Mouse (Mus musculus): ENCODE measurements around the gene Zfpl1. TPM values are rescaled to one million over a fixed set of nuclear protein-coding genes. Genes with fewer than 3 reads are reported as not detected.

The Zfpl1 gene
- total RNA-seq, 2 experiments from 2014 or later, result 13.5 to 14.8 TPM

DNA sequence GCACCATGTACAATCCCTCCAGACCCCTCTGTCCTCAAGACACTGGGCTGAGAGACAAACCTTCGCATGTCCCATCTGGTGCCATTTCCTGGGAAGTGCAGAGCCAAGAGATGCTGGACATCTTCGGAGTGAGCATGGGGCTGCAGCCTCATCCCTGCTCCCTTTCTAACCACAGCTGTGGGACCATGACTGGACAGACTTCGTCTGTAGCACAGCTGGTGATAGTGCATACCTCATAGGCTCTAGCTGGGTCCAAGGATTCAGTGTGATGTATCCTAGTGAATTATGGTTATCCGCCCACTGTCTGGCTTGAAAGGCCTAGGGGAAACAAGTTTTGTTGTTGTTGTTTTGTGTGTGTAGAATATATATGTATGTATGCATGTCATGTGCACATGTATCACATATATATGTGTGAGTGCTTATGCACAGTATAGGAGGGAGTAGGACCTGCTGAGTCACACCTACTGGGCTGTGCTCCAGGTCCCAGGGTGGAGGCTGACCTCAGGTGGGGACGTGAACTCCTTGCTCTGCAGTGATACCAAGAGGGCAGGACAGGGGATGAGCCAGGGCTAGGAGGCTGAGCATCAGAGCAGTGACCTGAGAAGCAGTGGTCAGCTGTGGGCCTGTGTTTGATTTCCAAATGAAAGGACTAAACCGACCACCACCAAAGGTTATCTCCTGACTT lies 17.6 kb upstream of the Zfpl1 start:
- no peak for DNase-seq (ENCODE audit: low spot score)

DNA sequence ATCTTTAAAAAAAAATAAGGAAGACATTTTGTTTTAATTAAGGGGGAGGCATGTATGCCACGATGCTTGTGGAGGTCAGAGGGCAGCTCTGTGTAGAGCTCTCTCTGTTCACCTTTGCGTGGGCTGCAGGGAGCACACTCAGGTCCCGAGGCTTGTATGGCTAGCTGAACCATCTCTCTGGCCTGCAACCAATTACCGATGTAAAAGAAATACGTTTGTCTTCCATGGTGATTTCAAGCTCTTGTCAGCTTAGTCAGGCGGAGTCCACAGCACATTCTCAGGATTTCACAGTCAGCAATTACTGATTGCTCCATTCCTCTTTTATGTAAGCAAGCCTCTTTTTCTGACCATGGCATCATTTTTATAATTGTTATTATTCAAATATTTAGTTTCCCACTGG lies 16.4 kb upstream of the Zfpl1 start:
- no peak for DNase-seq (ENCODE audit: low spot score)

DNA sequence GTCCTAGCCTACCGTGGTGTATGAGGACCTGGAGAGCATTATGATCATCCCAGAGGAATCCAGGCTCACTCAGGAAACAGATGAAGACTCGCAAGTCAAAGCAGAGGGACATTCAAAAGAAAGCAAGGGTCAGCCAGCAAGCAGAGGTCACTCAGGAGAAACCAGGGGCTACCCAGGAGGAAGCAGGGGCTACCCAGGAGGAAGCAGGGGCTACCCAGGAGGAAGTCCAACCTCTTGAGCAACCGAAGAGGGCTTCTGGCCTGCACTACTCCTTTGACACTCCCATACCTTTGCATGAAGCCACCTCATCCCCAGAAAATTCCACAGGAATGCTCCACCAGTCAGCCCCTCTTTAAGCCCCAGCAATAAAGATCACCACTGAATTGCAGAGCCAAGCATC lies 13.1 kb upstream of the Zfpl1 start:
- no peak for DNase-seq (ENCODE audit: low spot score)

DNA sequence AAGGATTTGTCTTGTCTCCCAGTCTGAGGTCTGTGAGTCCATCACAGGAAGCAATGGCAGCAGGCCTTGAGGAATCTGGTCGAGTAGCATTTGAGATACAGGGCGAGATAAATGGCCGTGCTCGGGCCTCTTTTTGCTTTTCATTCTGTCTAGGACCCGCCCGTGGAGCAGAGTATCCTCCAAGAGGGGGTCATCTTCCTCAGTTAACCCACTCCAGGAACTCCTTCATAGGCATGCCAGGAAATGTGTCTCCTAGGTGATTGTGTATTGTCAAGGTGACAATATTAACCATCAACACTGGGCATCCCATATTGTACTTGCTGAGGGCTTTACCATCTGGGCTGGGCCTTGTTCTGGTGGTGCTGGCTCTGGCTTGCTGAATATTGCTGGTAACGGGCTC lies 9.4 kb upstream of the Zfpl1 start, which contains the start of gene AC131692.1:
AC131692.1 (plus strand) TSS at position 301 of the 400 bp plus-strand sequence.
- no peak for DNase-seq (ENCODE audit: low spot score)

DNA sequence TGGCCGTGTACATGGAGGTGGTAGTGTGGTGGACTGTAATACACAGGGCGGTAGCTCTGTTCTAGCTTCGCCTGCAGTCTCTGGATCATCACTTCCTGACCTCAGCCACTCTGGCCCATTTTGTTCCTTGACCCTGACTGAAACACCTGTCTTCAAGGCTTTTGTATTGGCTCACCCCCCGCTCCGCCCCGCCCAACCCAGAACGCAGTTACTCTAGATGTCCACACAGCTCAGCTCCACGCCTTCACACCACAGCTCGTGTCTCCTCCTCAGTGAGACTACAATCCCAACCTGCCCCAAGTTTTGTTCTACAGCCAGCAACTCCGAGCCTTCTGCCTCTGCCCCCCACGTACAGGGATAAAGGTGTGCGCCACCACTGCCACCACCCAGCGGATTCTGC lies 4.1 kb upstream of the Zfpl1 start:
- DNase-seq (ENCODE audit: low spot score), result no peak

DNA sequence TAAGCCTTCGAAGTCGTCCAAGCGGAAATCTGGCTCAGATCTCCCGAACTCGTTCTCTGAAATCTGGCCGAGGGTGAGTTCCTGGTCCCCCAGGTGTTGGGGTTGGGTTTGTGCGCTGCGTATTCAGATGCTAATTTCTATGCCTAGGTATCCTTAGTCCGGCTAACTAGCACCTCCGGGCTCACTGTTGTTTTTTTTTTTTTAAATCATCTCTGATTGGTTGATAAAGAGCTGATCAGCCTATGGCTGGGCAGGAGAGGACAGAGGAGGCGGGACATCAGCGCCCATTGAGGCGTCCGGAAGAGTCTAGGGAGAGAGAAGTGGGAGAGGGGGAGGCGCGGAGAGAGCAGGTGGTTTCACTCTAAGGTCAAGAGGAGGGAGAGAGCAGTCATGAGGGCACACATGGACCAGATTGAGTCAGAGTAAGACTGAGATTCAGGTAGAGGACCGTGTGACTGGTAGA lies 692 bp upstream of the Zfpl1 start:
- DNase-seq (ENCODE audit: low spot score), result no peak

DNA sequence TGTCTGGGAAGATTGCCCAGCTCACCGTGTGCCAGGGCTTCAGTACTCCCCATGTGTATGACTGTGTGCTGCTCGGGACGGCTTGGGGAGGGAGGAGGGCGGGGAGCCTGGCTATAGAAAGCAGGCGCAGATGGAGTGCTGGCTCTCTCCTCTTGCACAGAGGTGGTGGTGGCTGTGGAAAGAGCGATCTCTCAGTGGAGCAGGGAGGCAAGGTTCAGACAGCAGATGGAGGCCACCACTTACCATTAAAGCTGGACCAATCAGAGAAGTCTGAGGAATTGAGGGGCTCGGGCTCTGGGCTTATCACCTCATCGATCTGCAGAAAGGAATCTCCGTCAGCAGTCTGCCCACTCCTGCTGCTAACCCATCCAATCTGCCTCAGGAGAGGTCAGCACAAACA lies 2.6 kb downstream of the Zfpl1 start, which contains the start of gene Gm28374:
Gm28374 (minus strand) TSS at position 101 of the 400 bp plus-strand sequence.
- DNase-seq (ENCODE audit: low spot score), result no peak

DNA sequence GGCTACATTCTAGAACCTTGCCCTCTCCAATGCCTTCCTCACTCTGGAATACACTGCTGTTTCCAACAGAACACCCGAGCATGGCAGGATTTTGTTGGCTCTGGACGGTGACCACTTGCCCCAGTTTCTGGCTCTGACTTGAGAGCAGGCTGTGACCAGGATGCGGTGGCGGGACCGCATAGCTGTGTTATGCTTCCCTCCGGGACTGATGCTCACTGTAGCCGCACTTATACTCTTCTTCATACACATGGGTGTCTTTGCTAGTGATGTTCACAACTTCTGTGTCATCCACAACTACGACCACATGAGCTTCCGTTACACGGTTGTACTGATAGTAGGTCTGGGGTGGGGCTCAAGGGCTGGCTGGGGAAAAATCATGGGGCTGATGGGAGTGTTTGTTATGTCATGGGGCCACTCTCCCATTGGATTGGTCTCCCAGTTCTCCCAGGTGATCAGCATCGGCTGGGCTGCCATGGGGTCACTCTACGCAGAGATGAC lies 4.7 kb downstream of the Zfpl1 start, which contains the start of gene Tmem262:
Tmem262 (plus strand) TSS at position 51 of the 498 bp plus-strand sequence.
- no peak for DNase-seq (ENCODE audit: low spot score)

DNA sequence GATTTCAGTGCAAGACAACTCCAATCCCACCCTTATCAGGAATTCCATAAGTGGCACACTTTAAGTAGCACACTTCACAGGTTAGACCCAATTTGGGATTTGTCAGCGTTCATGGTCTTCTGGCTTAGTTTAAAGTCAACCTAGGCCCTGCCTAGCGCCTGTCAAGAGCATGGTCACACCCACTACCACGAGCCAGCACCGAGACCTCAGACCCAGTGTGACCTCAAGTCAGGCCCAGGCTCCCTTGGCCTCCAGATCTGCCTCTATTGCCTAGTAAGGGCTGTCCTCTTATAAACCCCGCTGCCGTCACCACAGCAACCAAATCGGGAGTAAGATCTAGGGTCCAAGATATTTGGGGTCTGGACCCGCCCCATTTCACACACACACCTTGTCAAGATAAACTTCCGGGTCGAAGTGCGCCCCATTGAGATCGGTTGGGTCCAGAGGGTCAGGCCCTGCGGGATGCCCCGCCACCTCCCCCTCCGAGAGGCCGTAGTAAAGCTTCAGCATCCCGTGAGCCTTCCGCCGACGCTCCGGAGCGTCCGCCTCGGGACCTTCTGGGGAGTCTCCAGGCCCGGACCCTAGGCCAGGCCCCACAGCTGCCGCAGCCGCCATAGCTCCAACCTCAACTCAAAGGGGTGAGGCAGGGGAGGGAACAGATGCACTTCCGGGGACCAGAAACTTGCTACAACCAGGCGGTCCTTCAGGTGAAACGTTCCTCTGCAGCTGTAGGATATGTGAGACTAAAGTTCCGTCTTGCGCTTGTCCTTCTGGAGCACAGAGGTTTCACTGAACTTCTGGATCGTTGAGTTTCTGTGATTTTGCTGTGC lies 8.0 kb downstream of the Zfpl1 start, which contains the start of gene Vps51:
Vps51 (minus strand) TSS at position 668 of the 830 bp plus-strand sequence.
- DNase-seq (ENCODE audit: low spot score), result peak; percentile 90

DNA sequence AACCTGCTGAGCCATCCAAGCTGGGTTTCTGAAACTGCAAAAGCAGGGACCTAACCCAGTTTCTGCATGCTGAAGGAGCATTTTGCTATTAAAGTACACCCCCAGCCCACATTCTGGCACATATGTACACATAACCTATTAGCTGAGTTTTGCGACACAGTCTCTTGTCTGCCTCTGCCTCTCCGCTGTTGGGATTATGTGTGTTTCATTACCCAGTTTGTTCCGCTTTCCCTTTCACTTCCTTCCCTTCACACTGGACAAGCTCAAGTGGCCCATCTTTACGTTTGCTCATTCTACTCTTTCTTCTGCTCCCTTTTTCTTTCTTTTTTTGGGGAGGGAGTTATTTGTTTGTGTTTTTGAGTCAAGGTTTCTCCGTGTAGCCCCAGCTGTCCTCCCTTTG lies 10.9 kb downstream of the Zfpl1 start:
- DNase-seq (ENCODE audit: low spot score), result no peak

DNA sequence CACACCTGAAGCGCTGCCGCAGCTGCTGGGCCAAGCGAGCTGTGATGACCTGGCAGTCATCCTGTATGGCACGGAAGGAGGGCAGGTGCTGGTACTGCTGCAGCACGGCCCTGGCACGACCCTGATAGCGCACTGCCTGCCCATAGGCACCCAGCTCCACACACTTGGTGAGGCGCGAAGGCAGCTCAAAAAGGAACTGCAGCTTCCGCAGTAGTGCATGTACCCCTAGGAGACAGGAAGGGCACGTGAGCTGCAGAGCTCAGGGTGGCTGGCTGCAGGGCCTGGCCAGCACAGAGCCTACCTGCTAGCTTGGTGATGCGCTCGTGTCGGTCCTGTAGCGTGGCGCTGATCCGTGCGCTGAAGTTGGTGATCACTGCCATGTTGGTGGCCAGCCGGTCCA lies 13.5 kb downstream of the Zfpl1 start:
- DNase-seq (ENCODE audit: low spot score), result no peak

DNA sequence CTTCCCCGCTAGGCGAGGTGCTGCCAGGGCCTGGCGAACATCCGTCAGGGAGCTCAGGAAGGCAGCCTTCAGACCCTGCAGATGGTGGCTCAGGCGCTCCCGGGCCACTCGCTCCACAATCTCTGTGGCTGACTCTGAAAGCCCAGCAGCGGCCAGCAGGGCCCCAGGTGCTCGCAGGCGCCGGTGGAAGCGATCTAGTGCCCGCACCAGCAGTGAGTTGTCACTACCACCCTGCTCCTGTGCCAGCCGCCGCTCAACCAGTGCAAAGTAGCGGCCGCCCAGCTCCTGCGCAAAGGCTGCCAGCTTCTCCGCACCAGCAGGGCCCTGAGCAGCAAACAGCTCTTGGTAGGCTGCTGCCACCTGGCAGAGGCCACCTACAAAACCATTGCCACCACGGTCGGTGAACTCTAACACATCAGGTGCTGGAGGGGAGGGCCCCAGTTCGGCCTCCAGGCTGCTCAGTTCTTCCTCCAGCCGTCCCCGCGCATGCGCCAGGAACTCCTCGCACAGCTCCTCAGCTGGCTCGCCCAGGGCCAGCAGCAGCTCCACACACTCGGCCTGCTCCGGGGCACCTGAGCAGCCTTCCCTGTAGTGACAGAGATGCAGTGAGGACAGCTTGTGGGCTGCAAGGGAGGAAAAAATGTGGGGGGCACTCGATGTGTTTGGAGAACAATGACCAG lies 14.0 kb downstream of the Zfpl1 start:
- DNase-seq (ENCODE audit: low spot score), result no peak

DNA sequence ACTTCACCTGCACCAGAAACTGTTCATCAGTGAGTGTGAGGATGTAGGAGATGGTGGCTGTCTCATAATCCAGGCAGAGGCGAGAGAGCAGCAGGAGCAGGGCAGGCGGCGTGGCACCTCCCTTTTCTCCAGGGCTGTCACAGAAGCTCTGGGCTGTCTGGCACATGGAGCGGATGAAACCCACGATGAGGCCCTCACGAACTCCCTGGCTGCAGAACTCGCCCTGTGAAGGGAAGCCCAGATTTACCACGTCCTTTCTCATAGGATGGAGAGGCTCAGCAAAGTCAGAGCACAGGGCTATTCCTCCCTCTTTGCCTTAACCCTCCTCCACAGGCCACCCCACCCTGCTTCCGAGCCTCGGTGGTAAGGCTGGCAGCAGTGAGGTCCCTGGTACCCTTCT lies 14.9 kb downstream of the Zfpl1 start:
- DNase-seq (ENCODE audit: low spot score), result no peak

DNA sequence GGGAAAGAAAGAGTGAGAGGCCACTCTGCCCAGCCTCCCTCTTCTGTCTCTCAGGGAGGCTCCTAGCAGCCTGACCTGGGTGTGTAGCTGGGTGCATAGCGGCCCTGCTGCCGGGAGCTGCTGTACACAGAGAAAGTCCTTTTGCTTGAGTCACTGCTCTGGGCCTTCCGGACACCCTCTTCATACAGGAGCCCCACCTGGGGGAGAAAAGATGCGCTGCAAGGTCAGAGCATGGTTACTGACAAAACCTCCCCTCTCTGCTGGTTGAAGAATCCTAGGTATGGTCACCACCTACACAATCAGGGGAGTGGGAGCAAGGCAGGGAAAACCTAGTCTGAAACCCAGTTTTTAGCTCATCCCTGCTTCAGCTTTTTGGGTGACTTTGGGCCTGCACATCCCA lies 15.8 kb downstream of the Zfpl1 start:
- DNase-seq (ENCODE audit: low spot score), result no peak

DNA sequence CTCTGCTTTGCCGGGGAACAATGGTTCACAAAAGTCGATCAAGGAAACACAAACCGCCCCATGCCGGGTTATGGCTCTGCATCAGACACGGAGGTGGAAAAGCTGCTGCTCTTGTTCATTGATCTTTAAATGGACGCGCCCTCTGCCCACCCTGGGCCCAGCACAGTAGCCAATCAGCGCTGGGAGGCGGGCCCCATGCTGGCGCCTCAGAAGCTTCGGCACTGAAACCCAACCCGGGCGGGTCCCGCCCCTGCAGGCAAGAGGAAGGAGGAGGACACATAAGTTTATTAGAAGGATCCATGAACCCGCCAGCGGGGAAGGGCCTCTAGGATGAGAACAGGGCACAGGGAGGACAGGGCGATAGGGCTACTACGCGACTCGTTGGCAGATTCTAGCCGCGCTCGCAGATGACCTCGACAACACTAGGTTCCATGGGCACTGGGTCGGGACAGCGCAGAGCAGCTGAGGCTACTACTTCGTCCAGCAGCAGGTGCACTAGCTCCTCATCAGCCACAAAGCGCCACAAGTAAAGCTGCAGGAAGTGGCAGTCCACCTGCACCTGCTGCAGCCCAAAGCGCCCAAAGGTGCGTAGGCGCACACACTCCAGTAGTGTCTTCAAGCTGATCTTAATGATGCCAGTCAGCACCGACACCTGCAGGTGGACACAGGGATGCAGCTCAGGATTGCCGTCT lies 16.9 kb downstream of the Zfpl1 start, which contains the start of gene Tm7sf2:
Tm7sf2 (minus strand) TSS at position 650 of the 692 bp plus-strand sequence.
- DNase-seq (ENCODE audit: low spot score), result peak; percentile 91

DNA sequence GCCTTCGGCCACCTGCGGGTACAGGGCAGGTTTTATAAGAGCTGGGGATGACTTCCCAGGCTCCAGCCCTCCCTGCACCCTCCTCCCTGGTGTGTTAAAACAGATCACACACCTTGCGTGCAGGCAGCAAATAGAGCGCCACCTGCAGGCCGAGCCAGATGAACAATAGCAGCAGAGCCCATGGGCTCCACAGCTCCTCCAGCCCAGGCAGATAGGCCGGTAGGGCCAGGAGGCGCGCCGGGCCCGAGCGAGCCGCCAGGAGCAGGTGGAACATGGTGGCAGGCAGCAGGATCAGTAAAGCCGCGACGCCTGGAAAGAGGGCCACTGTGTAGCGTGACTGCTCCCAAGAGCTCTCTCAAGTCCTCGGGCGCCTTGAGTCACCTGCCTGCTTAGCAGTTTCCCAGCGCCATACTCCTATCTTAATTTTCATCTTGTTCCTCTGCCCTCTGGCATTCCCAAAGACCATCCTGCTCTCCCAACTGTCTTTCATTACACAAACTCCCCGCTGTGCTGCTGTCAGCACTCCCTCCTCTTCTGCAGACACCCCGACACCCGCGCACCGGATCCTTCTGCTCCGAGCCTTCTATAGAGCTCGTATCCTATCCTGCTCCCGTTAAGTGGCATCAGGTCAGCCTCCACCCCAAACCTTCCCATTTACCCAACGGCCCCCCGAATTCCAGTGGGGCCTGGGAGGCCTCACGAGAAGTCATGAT lies 17.6 kb downstream of the Zfpl1 start:
- peak; percentile 67 for DNase-seq (ENCODE audit: low spot score)

DNA sequence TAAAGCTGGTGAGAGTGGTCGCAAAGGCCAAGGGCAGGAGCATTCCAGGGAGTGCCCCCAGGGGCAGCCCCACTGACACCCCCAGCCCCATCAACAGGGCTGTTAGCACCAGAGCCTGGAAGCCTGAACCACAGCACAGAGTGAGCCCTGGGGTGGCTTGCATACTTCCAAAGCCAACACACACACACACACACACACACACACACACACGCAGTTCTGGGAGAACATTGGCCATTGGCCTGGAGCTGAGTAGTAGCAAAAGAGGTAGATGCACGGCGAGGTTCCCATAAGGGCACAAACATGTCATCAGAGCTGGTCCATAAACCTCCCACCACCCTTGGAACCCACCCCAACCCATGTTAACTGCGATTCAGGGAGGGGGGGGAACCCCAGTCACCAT lies 18.2 kb downstream of the Zfpl1 start:
- DNase-seq (ENCODE audit: low spot score), result no peak

DNA sequence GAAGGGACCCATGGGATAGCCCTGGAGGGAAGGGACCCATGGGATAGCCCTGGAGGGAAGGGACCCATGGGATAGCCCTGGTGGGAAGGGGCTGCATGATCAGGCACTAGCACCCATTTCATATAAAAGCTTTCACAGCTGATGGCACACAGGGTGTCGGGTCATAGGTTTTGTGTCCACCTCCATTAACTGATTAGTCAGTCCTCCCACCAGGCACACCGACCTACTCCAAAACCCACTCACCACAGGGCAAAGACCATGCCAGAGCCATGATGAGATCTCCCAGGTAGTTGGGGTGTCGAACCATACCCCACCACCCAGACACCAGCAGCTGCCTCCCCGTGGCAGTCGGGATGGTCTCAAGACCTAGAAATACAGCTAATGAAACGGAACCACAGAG lies 21.7 kb downstream of the Zfpl1 start:
- DNase-seq (ENCODE audit: low spot score), result no peak

DNA sequence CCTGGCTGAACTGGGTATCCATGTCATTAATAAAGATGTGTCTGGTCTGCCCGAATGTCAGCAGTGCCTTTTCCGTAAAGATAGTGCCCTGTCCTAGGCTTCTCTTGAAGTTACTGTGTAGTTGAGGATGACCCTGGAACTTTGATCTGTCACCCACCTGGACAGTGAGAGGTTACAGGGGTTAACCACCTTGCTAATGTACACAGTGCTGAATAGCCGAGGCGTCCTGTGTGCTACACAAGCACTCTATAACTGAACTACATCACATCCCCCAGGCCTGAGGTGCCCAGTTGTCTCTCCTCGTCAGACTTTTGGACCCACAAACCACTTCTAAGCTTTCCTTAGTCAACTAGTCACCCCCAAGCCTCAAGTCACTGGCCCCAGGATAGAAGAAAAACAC lies 22.3 kb downstream of the Zfpl1 start:
- no peak for DNase-seq (ENCODE audit: low spot score)

DNA sequence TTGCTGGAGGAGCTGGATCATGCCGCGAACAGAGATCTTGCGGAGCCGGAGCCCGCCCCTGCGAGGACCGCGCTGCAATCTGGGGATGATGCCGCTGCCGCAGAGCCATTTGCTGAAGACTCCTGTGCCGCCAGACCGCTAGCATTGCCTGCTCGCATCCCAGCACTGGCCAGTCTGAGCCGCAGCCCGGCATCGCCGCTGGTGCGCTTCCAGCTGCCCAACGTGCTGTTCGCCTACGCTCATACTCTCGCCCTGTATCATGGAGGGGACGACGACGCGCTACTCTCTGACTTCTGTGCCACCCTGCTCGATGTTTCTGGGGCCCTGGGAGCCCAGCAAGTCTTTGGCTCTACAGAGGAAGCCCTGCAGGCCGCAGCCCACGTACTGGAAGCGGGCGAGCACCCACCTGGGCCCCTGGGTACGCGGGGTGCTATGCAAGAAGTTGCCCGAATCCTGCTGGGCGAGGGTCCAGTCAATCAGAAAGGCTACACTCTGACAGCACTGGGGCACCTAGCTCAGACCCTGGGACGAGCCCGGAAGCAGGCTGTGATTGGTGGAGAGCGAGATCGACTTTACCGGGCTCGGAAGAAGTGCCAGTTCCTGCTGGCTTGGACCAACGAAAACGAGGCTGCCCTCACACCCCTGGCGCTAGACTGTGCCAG lies 23.0 kb downstream of the Zfpl1 start:
- no peak for DNase-seq (ENCODE audit: low spot score)
